Mouse (Mus musculus) heart, postnatal 14 days (tissue): ENCODE data around the gene Rnf207. TPM values are rescaled to one million over a fixed set of nuclear protein-coding genes. Genes with fewer than 3 reads are reported as not detected.

Source experiments
- DNase-seq, 2 experiments: peaks; one replicate each; pipeline ENCODE4 v3.0.0; 2021 to 2022
- intact Hi-C: fragments of 180-260 bp; cut with DNase I; formaldehyde crosslinking; loops from one replicate; pipeline ENCODE4 v1.15.1; 2025
- long read RNA-seq, 2 experiments: library from polyadenylated mRNA; stranded (forward); transcript quantifications; one replicate each; pipeline ENCODE4 v2.0.0; 2021
- total RNA-seq, 2 experiments: library from RNA; stranded (reverse); gene quantifications; 2 replicates each; pipeline ENCODE4 v1.2.3; 2021

The Rnf207 gene
- total RNA-seq: 10 to 100 TPM; 84.5 to 95.8 TPM
- long read RNA-seq, experiment 1, transcript Rnf207-201 (17 exons, 2,466 nt): major isoform, 31 of 93 reads
- long read RNA-seq, experiment 1, partial matches to known transcripts: 22 of 93 reads
- long read RNA-seq, experiment 1, other reads (novel, unspliced or antisense): 40 of 93 reads
- long read RNA-seq, experiment 2, transcript Rnf207-201 (17 exons, 2,466 nt): major isoform, 37 of 107 reads
- long read RNA-seq, experiment 2, partial matches to known transcripts: 25 of 107 reads
- long read RNA-seq, experiment 2, other reads (novel, unspliced or antisense): 44 of 107 reads

- intact Hi-C loops: no loop called here
These were observed at the start of gene Rnf207 for GRCm38 (mm10) chr4:152318517-152319234. Gene Rnf207, minus strand, starts transcription at chr4:152318993.

GRCm38 (mm10) chr4:152365228-152365627 lies 46.4 kb upstream of the Rnf207 start:
- intact Hi-C loops: no loop called here

More at GRCm38 (mm10) chr4:152318517-152319234, at the start of gene Rnf207:
- DNase-seq: peak; percentile 67 to 73

DNA sequence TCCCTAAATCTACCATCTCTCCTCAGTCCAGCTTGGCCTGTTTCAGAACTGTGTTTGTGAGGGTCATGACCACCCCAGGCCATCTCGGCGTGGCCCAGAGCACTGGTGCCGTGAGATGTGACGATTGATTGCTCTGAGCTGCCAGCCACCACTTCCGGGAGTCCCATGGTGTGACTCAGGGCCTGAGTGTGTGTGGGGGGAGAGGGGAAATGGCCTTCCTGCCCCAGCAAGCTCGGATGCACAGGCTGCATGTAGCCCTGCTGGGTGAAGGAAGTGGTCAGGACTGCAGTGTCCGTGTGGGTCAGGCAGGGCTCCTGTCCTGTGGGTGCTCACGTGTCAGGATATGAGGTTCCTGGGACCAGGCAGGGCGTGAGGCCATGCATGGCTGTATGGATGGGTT lies 43.4 kb upstream of the Rnf207 start:
- intact Hi-C loops: no loop called here
- no peak for DNase-seq

More at GRCm38 (mm10) chr4:152365228-152365627, 46.4 kb upstream of the Rnf207 start:
- DNase-seq: no peak

GRCm38 (mm10) chr4:152360855-152361254 lies 42.1 kb upstream of the Rnf207 start:
- intact Hi-C loops: no loop called here
- no peak for DNase-seq

- DNase-seq: no peak
- intact Hi-C loops: no loop called here
These were observed 40.9 kb upstream of the Rnf207 start for GRCm38 (mm10) chr4:152359700-152360099.

DNA sequence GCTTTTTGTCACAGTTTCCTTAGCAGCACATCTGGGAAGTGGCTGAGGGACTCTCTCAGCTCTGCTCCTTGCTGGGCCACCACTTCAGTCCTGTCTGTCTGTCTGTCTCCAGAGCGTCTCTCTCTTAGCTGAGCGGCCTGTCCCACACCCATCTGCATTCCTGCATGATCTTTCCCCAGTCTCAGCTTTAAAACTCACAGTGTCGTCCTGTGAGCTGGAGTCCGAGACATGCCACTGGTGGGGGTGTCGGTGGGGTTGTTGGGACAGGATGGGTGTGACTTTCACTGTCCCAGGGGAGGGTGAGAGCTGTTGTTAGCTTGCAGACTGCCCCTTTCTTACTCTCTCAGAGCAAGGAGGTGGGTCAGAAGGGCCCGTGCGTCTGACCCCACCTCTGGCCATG lies 36.9 kb upstream of the Rnf207 start:
- no peak for DNase-seq
- intact Hi-C loops: no loop called here

DNA sequence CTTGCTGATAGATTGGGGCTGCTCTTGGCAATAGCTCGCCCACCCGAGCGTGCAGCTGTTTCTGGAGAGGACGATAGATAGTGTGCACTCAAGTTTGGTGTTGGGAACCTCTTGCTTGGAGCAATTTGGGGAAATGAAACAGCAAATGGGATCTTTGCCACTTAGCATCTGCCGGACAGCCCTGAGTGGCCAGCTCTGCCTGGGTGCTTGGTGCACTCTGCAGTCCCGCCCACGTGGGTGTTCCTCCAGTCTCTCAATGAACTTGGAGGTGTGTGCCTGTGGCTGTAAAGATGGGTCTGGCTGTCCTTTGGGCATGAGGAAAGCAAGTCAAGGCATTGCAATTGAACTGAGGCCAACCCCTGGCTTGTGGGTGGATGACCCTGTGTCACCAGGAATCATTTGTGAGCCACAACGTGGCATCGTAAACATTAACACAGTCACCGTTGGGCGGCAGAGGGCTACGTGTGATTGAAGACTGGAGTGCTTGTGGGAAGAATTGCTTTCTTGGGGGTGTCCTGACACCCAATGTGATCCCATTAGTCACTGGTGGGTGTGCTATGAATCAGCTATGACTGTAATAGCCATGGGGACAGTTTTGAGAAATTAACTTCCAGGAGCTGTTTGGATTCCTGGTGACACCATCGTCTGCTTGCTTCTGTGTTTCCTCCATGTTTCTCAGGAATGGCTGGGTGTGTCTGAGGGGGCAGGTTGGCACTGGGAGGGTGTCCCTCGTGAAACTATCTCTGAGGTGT lies 35.3 kb upstream of the Rnf207 start:
- DNase-seq: no peak
- intact Hi-C loops: no loop called here

- intact Hi-C loops: no loop called here
- DNase-seq: no peak
These were observed 32.9 kb upstream of the Rnf207 start for GRCm38 (mm10) chr4:152351422-152352305.

GRCm38 (mm10) chr4:152350722-152351421 lies 32.1 kb upstream of the Rnf207 start:
- DNase-seq: no peak
- intact Hi-C loops: no loop called here

GRCm38 (mm10) chr4:152349837-152350381 lies 31.1 kb upstream of the Rnf207 start:
- no peak for DNase-seq
- intact Hi-C loops: no loop called here

DNA sequence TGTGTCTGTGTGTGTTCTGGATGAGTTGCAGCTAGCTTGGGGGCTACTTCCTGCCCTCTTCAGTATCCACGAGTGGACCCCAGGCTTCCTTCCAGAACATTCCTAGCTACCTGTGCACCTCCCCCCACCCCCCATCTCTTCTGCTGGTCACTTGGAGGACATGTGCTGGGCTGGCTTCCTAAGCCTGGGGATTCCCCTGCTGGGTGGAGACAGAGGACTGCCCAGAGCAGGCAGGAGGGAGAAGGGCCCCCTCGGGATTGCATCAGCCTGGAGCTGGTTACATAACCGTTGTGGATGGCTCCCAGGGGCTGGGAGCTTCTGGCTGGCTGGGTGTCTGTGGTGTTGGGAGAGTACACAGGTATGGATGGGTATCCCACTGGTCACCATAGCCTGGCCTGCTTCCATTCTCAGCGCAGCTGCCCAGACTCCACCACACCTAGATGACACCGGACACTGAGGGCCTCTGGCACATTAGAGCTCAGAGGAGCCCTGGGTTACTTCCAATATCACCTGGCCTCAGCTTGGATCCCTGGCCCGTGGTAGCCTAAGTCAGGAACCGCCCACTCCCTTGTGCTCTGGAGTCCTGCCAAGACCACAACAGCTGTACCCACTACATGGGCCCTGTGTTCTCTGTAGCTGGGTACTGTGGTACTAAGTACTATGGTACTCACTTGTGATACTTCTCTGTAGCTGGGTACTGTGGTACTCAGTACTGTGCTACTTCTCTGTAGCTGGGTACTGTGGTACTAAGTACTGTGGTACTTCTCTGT lies 26.5 kb upstream of the Rnf207 start:
- peak; percentile 50 to 57 for DNase-seq
- intact Hi-C loops: no loop called here

- no peak for DNase-seq
- intact Hi-C loops: loop anchor here (5.0 kb wide), 1 partner anchor 143 kb away; no protein-coding TSS in a partner anchor
These were observed 25.9 kb upstream of the Rnf207 start for GRCm38 (mm10) chr4:152344651-152345050.

DNA sequence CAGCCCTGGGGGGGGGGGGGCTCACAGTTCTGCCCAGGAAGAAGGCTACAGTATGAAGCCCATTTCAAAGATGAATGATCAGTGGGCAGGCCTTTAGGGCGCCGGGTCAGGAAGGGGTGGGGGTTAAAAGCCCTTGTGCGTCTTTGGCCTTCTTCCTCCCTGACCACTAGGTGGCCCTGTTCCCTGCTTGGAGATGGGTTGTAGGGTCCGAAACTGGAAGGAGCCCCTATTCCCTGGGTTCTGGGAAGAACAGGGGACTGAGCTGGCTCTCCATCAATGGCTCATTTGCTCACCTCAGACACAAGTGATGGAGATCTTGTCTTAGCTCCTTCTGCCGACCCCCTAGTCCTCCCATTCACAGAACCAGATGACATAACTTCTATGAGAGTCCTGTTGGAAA lies 24.5 kb upstream of the Rnf207 start:
- DNase-seq: peak in 1 of 2 experiments; percentile 41
- intact Hi-C loops: loop anchor here (5.0 kb wide), 1 partner anchor 144 kb away; no protein-coding TSS in a partner anchor

DNA sequence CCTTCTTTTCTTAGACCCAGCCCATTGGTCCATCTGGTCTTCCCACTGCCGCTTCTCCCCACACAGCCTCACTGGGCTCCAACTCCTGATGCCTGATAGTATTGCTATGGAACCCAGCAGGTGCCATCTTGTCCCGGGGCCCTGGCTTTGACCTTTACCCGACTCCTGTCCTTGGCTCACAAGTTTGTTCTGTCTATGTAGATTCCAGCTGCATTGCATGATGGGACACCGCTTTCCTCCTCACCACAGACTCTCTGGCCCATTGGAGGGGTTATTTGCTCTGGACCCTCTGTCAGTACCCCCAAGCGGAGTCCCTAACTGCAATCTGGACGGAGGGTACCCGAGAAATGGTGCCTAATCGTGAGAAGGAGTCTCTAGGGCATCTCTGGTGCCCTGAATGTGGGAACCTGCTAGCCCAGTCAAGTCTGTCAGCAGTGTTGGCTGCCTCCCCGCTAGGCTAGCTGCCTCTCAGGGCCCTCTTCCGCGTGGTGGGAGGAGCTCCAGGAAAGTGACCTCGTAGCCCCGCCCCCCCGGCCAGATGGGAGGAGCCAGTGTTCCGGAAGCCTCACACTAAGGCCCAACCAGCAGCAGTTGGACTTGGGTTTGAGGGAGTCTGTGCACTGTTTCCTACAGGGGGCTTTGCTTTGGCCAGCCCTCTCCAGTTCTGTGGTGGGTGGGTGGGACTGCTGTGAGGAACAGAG lies 21.9 kb upstream of the Rnf207 start:
- intact Hi-C loops: loop anchor here (5.0 kb wide), 1 partner anchor 147 kb away; no protein-coding TSS in a partner anchor
- DNase-seq: no peak

DNA sequence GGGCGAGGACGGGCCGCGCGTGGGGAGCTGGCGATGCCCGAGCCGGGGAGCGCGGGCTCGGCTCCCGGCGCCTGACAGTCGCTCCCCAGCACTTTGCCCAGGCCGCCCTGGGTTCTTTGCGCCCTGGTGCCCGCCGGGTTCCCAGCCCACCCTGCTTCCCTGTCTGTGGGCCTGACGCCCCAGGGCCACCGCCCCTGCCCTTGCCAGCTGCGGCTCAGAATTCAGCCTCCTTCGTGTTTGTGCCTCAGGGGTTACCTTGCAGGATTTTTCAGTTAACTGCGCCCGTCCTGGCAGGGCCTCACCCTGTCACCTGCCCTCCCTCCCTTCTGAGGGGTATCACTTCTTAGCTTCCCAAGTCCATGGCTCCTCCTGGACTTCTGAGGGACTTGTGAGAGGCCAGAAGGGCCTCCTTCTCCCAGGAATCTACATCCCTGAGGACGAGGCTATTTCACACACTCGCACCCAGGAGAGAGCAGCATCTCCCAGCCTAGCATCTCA lies 20.5 kb upstream of the Rnf207 start:
- no peak for DNase-seq
- intact Hi-C loops: no loop called here

GRCm38 (mm10) chr4:152338419-152339292 lies 19.9 kb upstream of the Rnf207 start, which contains the start of gene Chd5:
Gene Chd5, plus strand, starts transcription at chr4:152338651.
- intact Hi-C loops: no loop called here
- no peak for DNase-seq
